Mouse (Mus musculus): Measurements from ENCODE around the gene Emc4. TPM values are rescaled to one million over a fixed set of nuclear protein-coding genes. Genes with fewer than 3 reads are reported as not detected.

The Emc4 gene
- polyA plus RNA-seq, 1 experiment: 28.6 TPM

DNA sequence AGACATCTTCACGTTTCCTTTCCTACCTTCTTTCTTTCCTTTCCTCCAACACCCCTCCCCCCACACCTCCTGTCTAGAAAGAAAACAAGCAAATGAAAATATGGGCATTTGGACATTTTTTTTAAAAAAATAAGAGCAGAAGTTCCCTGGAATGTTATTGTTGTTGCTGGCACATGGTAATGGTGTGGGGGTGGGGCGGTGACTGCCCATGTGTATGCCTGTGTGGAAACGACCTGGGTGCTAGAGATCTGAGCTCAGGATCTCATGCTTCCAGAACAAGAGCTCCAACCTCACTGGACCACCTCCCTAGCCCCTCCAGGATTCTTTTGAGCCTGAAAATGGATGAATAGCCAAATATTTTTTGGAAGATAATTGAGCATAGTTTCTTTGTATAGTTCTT, 26.7 kb downstream of the Emc4 start:
- Histone ChIP-seq H3K27ac (ENCODE audit: insufficient read depth, low read length) (no peak overlapping the region), H3K4me3 (ENCODE audit: extremely low read depth, insufficient read depth, insufficient read length) (no peak overlapping the region), H3K36me3 (ENCODE audit: control insufficient read depth, insufficient read depth, low read length) (peaks cover 43% of the 10 kb centered on the region), H3K4me1 (ENCODE audit: control insufficient read depth, insufficient read depth, insufficient read length) (no peaks in the 10 kb centered on the region), H3K27me3 (ENCODE audit: control insufficient read depth, insufficient read depth, low read length) (no peaks in the 10 kb centered on the region)
- TF ChIP-seq POLR2A (IDR thresholded peaks at IDR 0.05; ENCODE audit: low read depth, low read length) (no peak), CTCF (IDR thresholded peaks at IDR 0.05; ENCODE audit: extremely low read depth, insufficient read depth, insufficient read length, insufficient replicate concordance) (no peak)
- no peak for DNase-seq (ENCODE audit: low read depth in 1 of 2, low spot score in 2 of 2)
- WGBS: 87% methylated on average over 3 of the region's 3 CpGs

DNA sequence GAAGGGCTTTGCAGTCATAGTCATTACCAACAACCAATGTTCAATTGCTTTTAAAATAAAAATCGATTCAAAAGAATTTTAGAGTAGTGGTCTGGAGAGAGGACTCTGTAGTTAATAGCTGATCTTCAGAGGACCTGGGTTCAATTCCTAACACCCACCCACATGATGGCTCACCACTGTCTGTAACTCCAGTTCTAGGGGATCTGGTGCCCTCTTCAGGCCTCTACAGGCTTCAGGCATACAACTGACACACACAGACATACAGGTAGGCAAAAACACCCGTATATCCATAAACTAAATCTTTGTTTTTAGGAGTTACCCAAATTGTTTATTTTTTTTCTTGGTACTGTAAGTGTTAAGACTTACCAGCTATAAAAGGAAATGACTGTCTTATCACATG, 28.1 kb downstream of the Emc4 start:
- 93% methylated on average over 2 of the region's 2 CpGs for WGBS
- DNase-seq (ENCODE audit: low read depth in 1 of 2, low spot score in 2 of 2): peak in 1 of 2 experiments; percentile 18
- H3K4me1 ChIP-seq (ENCODE audit: control insufficient read depth, insufficient read depth, insufficient read length): no peaks in the 10 kb centered on the region
- TF ChIP-seq POLR2A (IDR thresholded peaks at IDR 0.05; ENCODE audit: low read depth, low read length) (no peak), CTCF (IDR thresholded peaks at IDR 0.05; ENCODE audit: extremely low read depth, insufficient read depth, insufficient read length, insufficient replicate concordance) (peak; percentile 23; the same call in 1 of the 2 replicates)
- H3K27ac ChIP-seq (ENCODE audit: insufficient read depth, low read length): no peak overlapping the region
- H3K36me3 ChIP-seq (ENCODE audit: control insufficient read depth, insufficient read depth, low read length): peaks cover 42% of the 10 kb centered on the region
- H3K4me3 ChIP-seq (ENCODE audit: extremely low read depth, insufficient read depth, insufficient read length): no peak overlapping the region
- no peaks in the 10 kb centered on the region for H3K27me3 ChIP-seq (ENCODE audit: control insufficient read depth, insufficient read depth, low read length)

DNA sequence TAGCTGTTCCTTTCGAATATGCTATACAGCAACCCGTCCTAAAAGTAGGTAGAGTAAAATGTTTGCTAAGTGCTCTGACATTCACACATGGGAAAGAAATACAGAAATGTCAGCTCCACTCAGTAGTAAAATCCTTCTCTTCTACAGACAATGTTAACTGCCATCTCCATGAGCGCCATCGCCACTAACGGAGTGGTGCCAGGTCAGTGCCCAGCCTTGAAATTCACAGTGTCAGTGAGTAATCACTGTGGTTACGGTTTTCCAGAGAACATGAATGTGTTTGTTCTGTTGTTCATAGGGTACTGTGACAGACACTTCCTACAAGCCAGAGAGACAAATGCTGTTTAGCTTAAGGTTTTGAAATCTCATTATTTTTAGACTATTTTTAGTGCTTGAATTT, 30.6 kb downstream of the Emc4 start:
- no peaks in the 10 kb centered on the region for H3K4me1 ChIP-seq (ENCODE audit: control insufficient read depth, insufficient read depth, insufficient read length)
- no peaks in the 10 kb centered on the region for H3K27me3 ChIP-seq (ENCODE audit: control insufficient read depth, insufficient read depth, low read length)
- no peak overlapping the region for H3K27ac ChIP-seq (ENCODE audit: insufficient read depth, low read length)
- no peak for TF ChIP-seq POLR2A (IDR thresholded peaks at IDR 0.05; ENCODE audit: low read depth, low read length)
- no peak for TF ChIP-seq CTCF (IDR thresholded peaks at IDR 0.05; ENCODE audit: extremely low read depth, insufficient read depth, insufficient read length, insufficient replicate concordance)
- DNase-seq (ENCODE audit: low read depth in 1 of 2, low spot score in 2 of 2): no peak
- 94% methylated on average over 6 of the region's 6 CpGs for WGBS
- H3K4me3 ChIP-seq (ENCODE audit: extremely low read depth, insufficient read depth, insufficient read length): no peak overlapping the region
- H3K36me3 ChIP-seq (ENCODE audit: control insufficient read depth, insufficient read depth, low read length): peaks cover 42% of the 10 kb centered on the region

DNA sequence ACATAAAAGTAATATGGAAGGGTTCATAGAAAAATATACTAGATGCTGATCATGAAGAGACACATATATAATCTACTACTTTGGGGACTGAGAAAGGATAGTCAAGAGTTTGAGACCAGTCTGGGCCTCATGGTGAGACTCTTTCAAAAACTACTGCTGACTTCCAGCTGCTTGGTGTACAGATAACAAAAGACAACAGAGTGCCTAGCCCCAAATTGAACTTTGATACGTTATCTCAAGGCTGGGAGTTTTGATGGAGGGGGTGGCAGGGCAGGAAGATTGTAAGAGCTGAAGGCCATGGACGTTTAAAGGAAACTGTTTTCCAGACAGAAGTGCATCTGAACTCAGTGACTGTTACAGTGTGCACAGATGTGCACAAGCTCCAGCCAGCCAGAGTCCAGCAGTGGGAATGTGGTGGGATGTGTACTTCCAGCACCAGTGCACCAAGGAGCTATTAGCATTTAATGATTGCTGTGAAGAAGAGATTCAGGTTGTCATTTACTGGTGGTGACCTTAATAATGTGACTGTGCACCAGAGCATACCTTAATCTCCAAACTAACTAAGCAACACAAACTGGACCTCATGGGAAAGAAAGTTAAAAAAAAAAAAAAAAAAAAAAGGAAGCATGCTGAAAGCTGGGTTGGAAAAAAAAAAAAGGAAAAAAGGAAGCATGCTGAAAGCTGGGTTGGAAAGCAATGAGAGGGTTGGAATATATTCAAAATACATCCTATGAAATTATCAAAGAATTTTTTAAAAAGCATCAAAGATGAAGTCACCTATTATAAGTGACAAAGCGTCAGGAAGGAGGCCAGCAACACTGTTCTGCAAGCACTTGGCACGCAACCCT, 35.6 kb downstream of the Emc4 start:
- Histone ChIP-seq H3K27ac (ENCODE audit: insufficient read depth, low read length) (no peak overlapping the region), H3K4me1 (ENCODE audit: control insufficient read depth, insufficient read depth, insufficient read length) (no peaks in the 10 kb centered on the region), H3K36me3 (ENCODE audit: control insufficient read depth, insufficient read depth, low read length) (peaks cover 20% of the 10 kb centered on the region), H3K27me3 (ENCODE audit: control insufficient read depth, insufficient read depth, low read length) (no peaks in the 10 kb centered on the region), H3K4me3 (ENCODE audit: extremely low read depth, insufficient read depth, insufficient read length) (no peak overlapping the region)
- 84% methylated on average over 4 of the region's 4 CpGs for WGBS
- no peak for DNase-seq (ENCODE audit: low read depth in 1 of 2, low spot score in 2 of 2)
- no peak for TF ChIP-seq POLR2A (IDR thresholded peaks at IDR 0.05; ENCODE audit: low read depth, low read length)
- no peak for TF ChIP-seq CTCF (IDR thresholded peaks at IDR 0.05; ENCODE audit: extremely low read depth, insufficient read depth, insufficient read length, insufficient replicate concordance)

DNA sequence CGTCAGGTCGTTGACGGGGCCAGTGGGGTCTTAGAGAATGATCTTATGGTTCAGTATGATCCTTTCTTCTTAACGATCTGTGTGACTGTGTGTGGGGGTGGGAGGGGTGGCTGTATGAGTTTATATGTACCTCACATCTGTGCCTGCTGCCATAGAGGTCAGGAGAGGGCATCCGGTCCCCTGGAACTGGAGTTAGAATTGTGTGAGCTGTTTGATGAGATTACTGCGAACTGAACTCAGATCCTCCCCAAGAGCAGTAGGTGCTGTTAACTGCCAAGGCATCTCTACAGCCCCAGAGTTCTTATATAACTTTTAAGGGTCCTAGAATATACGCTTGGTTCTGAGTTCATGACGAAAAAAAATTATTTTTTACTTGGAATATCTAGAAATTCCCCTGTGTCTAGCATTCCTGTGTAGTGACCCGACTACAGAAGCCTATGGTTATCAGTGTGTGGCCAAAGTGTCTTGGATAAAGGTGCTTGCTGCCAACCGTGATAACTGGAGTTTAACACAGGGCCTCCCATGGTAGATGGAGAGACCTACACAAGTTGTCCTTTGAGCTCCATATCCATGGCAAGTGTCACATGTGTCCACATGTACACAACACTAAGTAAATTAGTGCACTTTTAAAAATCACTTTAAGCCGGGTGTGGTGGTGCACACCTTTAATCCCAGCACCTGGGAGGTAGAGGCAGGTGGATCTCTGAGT, 39.6 kb downstream of the Emc4 start:
- no peaks in the 10 kb centered on the region for H3K4me1 ChIP-seq (ENCODE audit: control insufficient read depth, insufficient read depth, insufficient read length)
- H3K4me3 ChIP-seq (ENCODE audit: extremely low read depth, insufficient read depth, insufficient read length): no peak overlapping the region
- whole genome bisulfite sequencing: 92% methylated on average over 11 of the region's 11 CpGs
- H3K27ac ChIP-seq (ENCODE audit: insufficient read depth, low read length): no peak overlapping the region
- H3K36me3 ChIP-seq (ENCODE audit: control insufficient read depth, insufficient read depth, low read length): peaks cover 8% of the 10 kb centered on the region
- no peak for TF ChIP-seq POLR2A (IDR thresholded peaks at IDR 0.05; ENCODE audit: low read depth, low read length)
- TF ChIP-seq CTCF (IDR thresholded peaks at IDR 0.05; ENCODE audit: extremely low read depth, insufficient read depth, insufficient read length, insufficient replicate concordance): no peak
- H3K27me3 ChIP-seq (ENCODE audit: control insufficient read depth, insufficient read depth, low read length): no peaks in the 10 kb centered on the region
- DNase-seq (ENCODE audit: low read depth in 1 of 2, low spot score in 2 of 2): no peak

DNA sequence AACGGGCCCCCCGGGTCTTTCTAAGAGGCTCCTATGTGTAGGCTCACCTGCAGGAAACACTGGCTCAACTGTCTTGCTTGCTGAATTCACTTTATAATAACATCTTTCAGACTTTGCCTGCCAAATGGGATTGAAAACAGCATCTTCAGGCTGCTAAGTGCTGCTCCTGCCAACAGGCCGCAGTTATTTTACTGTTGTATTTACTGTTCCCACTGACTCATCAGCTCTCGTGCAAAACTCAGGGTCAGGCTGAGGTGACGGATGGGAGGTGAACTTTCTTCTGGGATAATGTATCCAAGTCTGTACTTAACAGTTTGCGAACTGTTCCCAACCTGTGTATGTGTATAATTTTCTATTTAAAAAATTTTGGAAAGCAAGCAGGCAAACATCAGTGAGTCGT, 48.9 kb downstream of the Emc4 start:
- DNase-seq (ENCODE audit: low read depth in 1 of 2, low spot score in 2 of 2): no peak
- TF ChIP-seq CTCF (IDR thresholded peaks at IDR 0.05; ENCODE audit: extremely low read depth, insufficient read depth, insufficient read length, insufficient replicate concordance) (no peak), POLR2A (IDR thresholded peaks at IDR 0.05; ENCODE audit: low read depth, low read length) (no peak)
- no peaks in the 10 kb centered on the region for H3K27me3 ChIP-seq (ENCODE audit: control insufficient read depth, insufficient read depth, low read length)
- no peak overlapping the region for H3K27ac ChIP-seq (ENCODE audit: insufficient read depth, low read length)
- 92% methylated on average over 7 of the region's 7 CpGs for WGBS
- H3K4me1 ChIP-seq (ENCODE audit: control insufficient read depth, insufficient read depth, insufficient read length): no peaks in the 10 kb centered on the region
- H3K4me3 ChIP-seq (ENCODE audit: extremely low read depth, insufficient read depth, insufficient read length): no peak overlapping the region
- peaks cover 4% of the 10 kb centered on the region for H3K36me3 ChIP-seq (ENCODE audit: control insufficient read depth, insufficient read depth, low read length)

Measured in spleen, adult 2 months (tissue).